Mouse (Mus musculus) thymus, adult 2 months (tissue): ENCODE measurements around the gene Abr. TPM values are rescaled to one million over a fixed set of nuclear protein-coding genes. Genes with fewer than 3 reads are reported as not detected.
A peak's percentile ranks its signal among the peaks of the same experiment; 100 is the strongest.

ENCODE experiments used
- DNase-seq: peaks from one replicate; pipeline ENCODE4 v3.0.0; 2021
- H3K27ac ChIP-seq: fragments of 200-500 bp; 2 replicates; pipeline ENCODE4 v1.5.1; 2012; ENCODE audit warnings: low read length, control low read depth; ENCODE audit not compliant: control insufficient read depth, insufficient read depth
- H3K27me3 ChIP-seq: fragments of 200-500 bp; 2 replicates; pipeline ENCODE4 v1.6.1; 2012; ENCODE audit warnings: mild to moderate bottlenecking, low read length, moderate library complexity, mixed read lengths; ENCODE audit not compliant: control insufficient read depth, insufficient read depth
- H3K36me3 ChIP-seq: fragments of 200-500 bp; 2 replicates; pipeline ENCODE4 v1.6.1; 2012; ENCODE audit warnings: mild to moderate bottlenecking, low read length, moderate library complexity; ENCODE audit not compliant: control insufficient read depth, insufficient read depth
- H3K4me1 ChIP-seq: fragments of 200-500 bp; replicated peaks from 2 replicates; pipeline ENCODE4 v1.6.1; 2012; ENCODE audit warnings: low read length; ENCODE audit not compliant: control insufficient read depth, insufficient read depth
- H3K4me3 ChIP-seq: fragments of 200-500 bp; 2 replicates; pipeline ENCODE4 v1.5.1; 2012; ENCODE audit warnings: mild to moderate bottlenecking, low read length, control low read depth, moderate library complexity; ENCODE audit not compliant: control insufficient read depth, insufficient read depth
- CTCF ChIP-seq: fragments of 200-500 bp; IDR thresholded peaks from 2 replicates; pipeline ENCODE4 v1.5.1; 2012; ENCODE audit warnings: mild to moderate bottlenecking, control low read depth, low read length, moderate library complexity, borderline replicate concordance; ENCODE audit not compliant: control insufficient read depth, poor library complexity, insufficient read depth; ENCODE audit errors: extremely low read depth
- POLR2A ChIP-seq: fragments of 200-500 bp; IDR thresholded peaks from 2 replicates; pipeline ENCODE4 v1.6.1; 2012; ENCODE audit warnings: mild to moderate bottlenecking, low read length, control low read depth, moderate library complexity; ENCODE audit not compliant: control insufficient read depth, poor library complexity, insufficient read depth; ENCODE audit errors: extremely low read depth
- WGBS: fragments of 180-500 bp; shearing (Covaris S2); methylation state at CpG from one replicate; pipeline ENCODE4 v1.1.7; 2018; 5-methylcytosine and 5-hydroxymethylcytosine counted together
- polyA plus RNA-seq: library from polyadenylated mRNA; depleted of rRNA; stranded (reverse); fragments of >200 nt; gene quantifications from 2 replicates; pipeline ENCODE4 v1.2.3, GENCODE M21; 2012

Gene Abr
- polyA plus RNA-seq, 1 experiment = 75.0 TPM

GRCm38 (mm10) chr11:76425749-76426148 is 196.4 kb downstream of the Abr start:
- Histone ChIP-seq H3K36me3 (peaks cover 4% of the 10 kb centered on the region; the same call in 1 of the 2 replicates), H3K27me3 (no peaks in the 10 kb centered on the region), H3K4me3 (no peak overlapping the region), H3K4me1 (peaks cover 9% of the 10 kb centered on the region), H3K27ac (no peak overlapping the region)
- 89% methylated on average over 6 of the region's 6 CpGs for WGBS
- DNase-seq = no peak
- TF ChIP-seq CTCF (no peak), POLR2A (no peak)

- no peak for DNase-seq
- Histone ChIP-seq H3K4me1 (no peaks in the 10 kb centered on the region), H3K27ac (no peak overlapping the region), H3K27me3 (no peaks in the 10 kb centered on the region), H3K36me3 (peaks cover 28% of the 10 kb centered on the region), H3K4me3 (no peak overlapping the region)
- 92% methylated on average over 4 of the region's 4 CpGs for WGBS
- TF ChIP-seq CTCF = no peak
- TF ChIP-seq POLR2A = no peak
These were observed 201.2 kb downstream of the Abr start for GRCm38 (mm10) chr11:76420896-76421295.

- H3K27ac ChIP-seq = no peak overlapping the region
- H3K4me1 ChIP-seq = no peaks in the 10 kb centered on the region
- 94% methylated on average over 4 of the region's 4 CpGs for WGBS
- no peak for TF ChIP-seq CTCF
- no peak for TF ChIP-seq POLR2A
- no peak overlapping the region for H3K4me3 ChIP-seq
- H3K27me3 ChIP-seq = no peaks in the 10 kb centered on the region
- H3K36me3 ChIP-seq = peaks cover 45% of the 10 kb centered on the region
- peak; percentile 31 for DNase-seq
These were observed 202.9 kb downstream of the Abr start for GRCm38 (mm10) chr11:76419179-76419578.

- DNase-seq = no peak
- Histone ChIP-seq H3K4me3 (no peak overlapping the region), H3K27ac (no peak overlapping the region), H3K36me3 (peaks cover 48% of the 10 kb centered on the region), H3K4me1 (no peaks in the 10 kb centered on the region), H3K27me3 (no peaks in the 10 kb centered on the region)
- WGBS = 93% methylated on average over 8 of the region's 8 CpGs
- TF ChIP-seq POLR2A (no peak), CTCF (no peak)
These were observed 203.7 kb downstream of the Abr start for GRCm38 (mm10) chr11:76418423-76418822.

- Histone ChIP-seq H3K36me3 (peaks cover 44% of the 10 kb centered on the region), H3K27me3 (no peaks in the 10 kb centered on the region), H3K4me1 (no peaks in the 10 kb centered on the region), H3K4me3 (no peak overlapping the region), H3K27ac (no peak overlapping the region)
- TF ChIP-seq POLR2A (no peak), CTCF (no peak)
- DNase-seq = no peak
- WGBS = 84% methylated on average over 2 of the region's 2 CpGs
These were observed 206.1 kb downstream of the Abr start for GRCm38 (mm10) chr11:76415985-76416384.

- TF ChIP-seq POLR2A (no peak), CTCF (no peak)
- WGBS = 98% methylated on average over 4 of the region's 4 CpGs
- Histone ChIP-seq H3K27ac (no peak overlapping the region), H3K36me3 (peaks cover 43% of the 10 kb centered on the region), H3K27me3 (no peaks in the 10 kb centered on the region), H3K4me3 (no peak overlapping the region), H3K4me1 (no peaks in the 10 kb centered on the region)
- DNase-seq = no peak
These were observed 207.1 kb downstream of the Abr start for GRCm38 (mm10) chr11:76415001-76415400.

GRCm38 (mm10) chr11:76413202-76413601 is 208.9 kb downstream of the Abr start:
- Histone ChIP-seq H3K4me1 (no peaks in the 10 kb centered on the region), H3K4me3 (no peak overlapping the region), H3K36me3 (peaks cover 35% of the 10 kb centered on the region), H3K27ac (no peak overlapping the region), H3K27me3 (no peaks in the 10 kb centered on the region)
- TF ChIP-seq CTCF (no peak), POLR2A (no peak)
- DNase-seq = no peak
- WGBS = 97% methylated on average over 4 of the region's 4 CpGs
